Mouse (Mus musculus) heart, adult 2 months (tissue): ENCODE measurements around the gene Alpk3. TPM values are rescaled to one million over a fixed set of nuclear protein-coding genes. Genes with fewer than 3 reads are reported as not detected.

Experiments used
- DNase-seq, 2 experiments: peaks; one replicate each; pipeline ENCODE4 v3.0.0; 2021
- H3K27ac ChIP-seq: fragments of 200-600 bp; 2 replicates; pipeline ENCODE4 v1.8.1; 2022
- H3K27me3 ChIP-seq: fragments of 200-500 bp; 2 replicates; pipeline ENCODE4 v1.6.1; 2012; ENCODE audit warnings: mild to moderate bottlenecking, low read length, inconsistent platforms, mixed read lengths; ENCODE audit not compliant: control insufficient read depth, insufficient read depth
- H3K36me3 ChIP-seq: fragments of 200-500 bp; 2 replicates; pipeline ENCODE4 v1.6.1; 2012; ENCODE audit warnings: low read length, inconsistent platforms; ENCODE audit not compliant: control insufficient read depth, insufficient read depth
- H3K4me1 ChIP-seq: fragments of 200-500 bp; 2 replicates; pipeline ENCODE4 v1.6.1; 2011; ENCODE audit warnings: low read length; ENCODE audit not compliant: control insufficient read depth, insufficient read depth
- H3K4me3 ChIP-seq: fragments of 200-600 bp; 2 replicates; pipeline ENCODE4 v1.8.1; 2022
- H3K79me2 ChIP-seq: fragments of 200-500 bp; replicated peaks from 2 replicates; pipeline ENCODE4 v1.6.1; 2012; ENCODE audit warnings: mild to moderate bottlenecking, inconsistent platforms, low read length, moderate library complexity, mixed read lengths; ENCODE audit not compliant: control insufficient read depth, insufficient read depth
- H3K9ac ChIP-seq: fragments of 200-500 bp; 2 replicates; pipeline ENCODE4 v1.6.1; 2012; ENCODE audit warnings: low read depth, mild to moderate bottlenecking, control low read depth, inconsistent platforms, low read length, mixed read lengths
- CTCF ChIP-seq: fragments of 200-600 bp; IDR thresholded peaks from 2 replicates; pipeline ENCODE4 v1.8.1; 2022; ENCODE audit warnings: antibody characterized with exemption, mild to moderate bottlenecking, moderate library complexity
- EP300 ChIP-seq: fragments of 200-500 bp; IDR thresholded peaks from 2 replicates; pipeline ENCODE4 v1.6.1; 2011; ENCODE audit warnings: low read depth, low read length, control low read depth; ENCODE audit not compliant: insufficient read depth
- POLR2A ChIP-seq: fragments of 200-500 bp; IDR thresholded peaks from 2 replicates; pipeline ENCODE4 v1.6.1; 2011; ENCODE audit warnings: mild to moderate bottlenecking, low read depth, low read length, control low read depth; ENCODE audit not compliant: insufficient read depth
- WGBS: fragments of 180-500 bp; shearing (Covaris S2); methylation state at CpG from one replicate; pipeline ENCODE4 v1.1.7; 2018; 5-methylcytosine and 5-hydroxymethylcytosine counted together
- intact Hi-C: fragments of 180-260 bp; cut with DNase I; formaldehyde crosslinking; loops from one replicate; pipeline ENCODE4 v1.15.1; 2025
- polyA plus RNA-seq: library from polyadenylated mRNA; depleted of rRNA; stranded (reverse); fragments of >200 nt; gene quantifications from 2 replicates; pipeline ENCODE4 v1.2.3, GENCODE M21; 2012
- total RNA-seq, 2 experiments: library from RNA; stranded (reverse); gene quantifications; 2 replicates each; pipeline ENCODE4 v1.2.3; 2021

Gene Alpk3
- total and polyA plus RNA-seq, 3 experiments: 32.3 to 137 (median 117) TPM

GRCm38 (mm10) chr7:81123553-81123952 lies 66.2 kb downstream of the Alpk3 start:
- no peak for DNase-seq
- H3K27me3 ChIP-seq: no peaks in the 10 kb centered on the region
- intact Hi-C loops: no loop called here
- no peak overlapping the region for H3K27ac ChIP-seq
- H3K9ac ChIP-seq: no peak overlapping the region
- H3K79me2 ChIP-seq: no peaks in the 10 kb centered on the region
- WGBS: 81% methylated on average over 5 of the region's 5 CpGs
- no peaks in the 10 kb centered on the region for H3K36me3 ChIP-seq
- TF ChIP-seq CTCF (no peak), EP300 (no peak), POLR2A (no peak)
- H3K4me1 ChIP-seq: peaks cover 4% of the 10 kb centered on the region; the same call in 1 of the 2 replicates
- no peak overlapping the region for H3K4me3 ChIP-seq

- Histone ChIP-seq H3K36me3 (no peaks in the 10 kb centered on the region), H3K4me3 (no peak overlapping the region), H3K9ac (no peak overlapping the region), H3K4me1 (peaks cover 4% of the 10 kb centered on the region; the same call in 1 of the 2 replicates), H3K79me2 (no peaks in the 10 kb centered on the region), H3K27ac (no peak overlapping the region), H3K27me3 (no peaks in the 10 kb centered on the region)
- TF ChIP-seq EP300 (peak; percentile 47; the same call in 1 of the 2 replicates), CTCF (no peak)
- peak; percentile 67 to 69 for DNase-seq
- intact Hi-C loops: no loop called here
- WGBS: 63% methylated on average over 8 of the region's 8 CpGs
Observed at GRCm38 (mm10) chr7:81124773-81125172, 67.4 kb downstream of the Alpk3 start.

GRCm38 (mm10) chr7:81125215-81126175 lies 68.1 kb downstream of the Alpk3 start:
- intact Hi-C loops: no loop called here
- Histone ChIP-seq H3K4me1 (peaks cover 4% of the 10 kb centered on the region; the same call in 1 of the 2 replicates), H3K9ac (no peak overlapping the region), H3K79me2 (no peaks in the 10 kb centered on the region), H3K36me3 (no peaks in the 10 kb centered on the region), H3K27ac (no peak overlapping the region), H3K4me3 (no peak overlapping the region), H3K27me3 (no peaks in the 10 kb centered on the region)
- no peak for DNase-seq
- TF ChIP-seq EP300 (no peak), CTCF (no peak), POLR2A (no peak)
- WGBS: 78% methylated on average over 10 of the region's 10 CpGs

DNA sequence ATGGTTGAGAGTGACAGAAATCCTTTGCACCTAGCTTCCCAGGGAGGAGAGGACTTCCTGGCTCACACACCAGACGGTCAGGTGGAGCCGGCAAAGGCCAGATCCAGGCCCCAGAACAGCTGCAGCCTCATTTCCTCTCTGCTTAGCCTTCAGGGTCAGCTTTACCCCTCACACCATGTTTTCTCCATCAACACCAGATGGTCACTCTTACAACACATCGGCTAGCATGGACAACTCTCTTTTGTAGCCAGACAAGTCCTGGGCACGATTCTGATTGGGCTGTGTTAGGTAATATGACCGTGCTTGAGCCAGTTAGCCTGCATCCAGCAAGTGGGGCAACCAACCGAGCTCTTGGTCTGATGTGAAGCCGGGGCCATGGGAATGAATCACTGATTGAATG lies 74.5 kb downstream of the Alpk3 start:
- H3K9ac ChIP-seq: no peak overlapping the region
- intact Hi-C loops: loop anchor here (2.0 to 5.0 kb wide), 3 partner anchors 21 to 140 kb away; partner anchors contain the start of gene Zfp592
- H3K27ac ChIP-seq: peak overlapping the region; percentile 36; the same call in 1 of the 2 replicates
- no peak; the same call in 1 of the 2 replicates for TF ChIP-seq POLR2A
- TF ChIP-seq EP300: peak; percentile 80
- no peak for TF ChIP-seq CTCF
- WGBS: 58% methylated on average over 7 of the region's 7 CpGs
- H3K4me1 ChIP-seq: peaks cover 16% of the 10 kb centered on the region
- DNase-seq: peak; percentile 56 to 75
- no peaks in the 10 kb centered on the region for H3K79me2 ChIP-seq
- H3K27me3 ChIP-seq: no peaks in the 10 kb centered on the region
- no peak overlapping the region for H3K4me3 ChIP-seq
- H3K36me3 ChIP-seq: no peaks in the 10 kb centered on the region

DNA sequence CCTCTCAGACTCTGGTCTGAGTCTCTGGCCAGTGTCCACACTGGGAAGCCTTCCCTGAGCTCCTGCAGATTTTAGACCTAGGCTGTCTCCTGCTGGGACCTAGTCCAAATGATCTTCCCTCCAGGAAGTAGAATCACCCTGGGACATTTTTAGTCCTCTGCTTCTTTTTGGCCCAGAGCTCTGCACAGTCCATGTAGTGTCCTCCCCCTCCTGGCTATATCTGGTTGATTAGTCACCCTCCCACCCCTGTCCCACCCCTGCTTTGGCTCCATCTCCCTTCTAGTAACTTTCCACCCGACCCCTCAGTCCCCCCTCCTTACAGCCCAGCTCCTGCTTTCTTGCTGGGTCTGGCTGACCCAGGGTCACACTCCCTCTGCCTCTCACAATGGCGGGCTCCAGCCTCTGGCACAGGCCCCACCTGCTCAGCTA lies 75.5 kb downstream of the Alpk3 start:
- Histone ChIP-seq H3K79me2 (no peaks in the 10 kb centered on the region), H3K4me1 (peaks cover 16% of the 10 kb centered on the region), H3K27ac (peak overlapping the region; percentile 71), H3K36me3 (no peaks in the 10 kb centered on the region), H3K4me3 (no peak overlapping the region), H3K9ac (no peak overlapping the region), H3K27me3 (no peaks in the 10 kb centered on the region)
- TF ChIP-seq POLR2A (no peak), CTCF (0 out of 2 replicates have a peak, but pooled peaks have one; percentile 4), EP300 (no peak)
- 9% methylated on average over 2 of the region's 2 CpGs for WGBS
- intact Hi-C loops: loop anchor here (2.0 to 5.0 kb wide), 3 partner anchors 22 to 141 kb away; partner anchors contain the start of gene Zfp592
- peak; percentile 75 to 79 for DNase-seq

GRCm38 (mm10) chr7:81133416-81133815 lies 76.0 kb downstream of the Alpk3 start:
- Histone ChIP-seq H3K36me3 (no peaks in the 10 kb centered on the region), H3K4me3 (no peak overlapping the region), H3K79me2 (no peaks in the 10 kb centered on the region), H3K27ac (peak overlapping the region; percentile 71), H3K27me3 (no peaks in the 10 kb centered on the region), H3K4me1 (peaks cover 16% of the 10 kb centered on the region), H3K9ac (no peak overlapping the region)
- intact Hi-C loops: loop anchor here (2.0 to 5.0 kb wide), 3 partner anchors 23 to 141 kb away; partner anchors contain the start of gene Zfp592
- no peak for TF ChIP-seq EP300
- TF ChIP-seq CTCF: no peak
- TF ChIP-seq POLR2A: no peak
- DNase-seq: peak; percentile 49
- 49% methylated on average over 6 of the region's 6 CpGs for WGBS
